Mouse (Mus musculus) bone marrow macrophage, adult 2 months (primary cell): Measurements from ENCODE around the gene Exd2. TPM values are rescaled to one million over a fixed set of nuclear protein-coding genes. Genes with fewer than 3 reads are reported as not detected.

Experiments
- H3K27ac ChIP-seq: 2 replicates; pipeline ENCODE4 v1.5.1; 2012; ENCODE audit warnings: low read depth, low read length; ENCODE audit not compliant: insufficient read depth
- H3K4me1 ChIP-seq: 2 replicates; pipeline ENCODE4 v1.6.1; 2012; ENCODE audit warnings: low read length; ENCODE audit not compliant: control insufficient read depth, insufficient read depth
- H3K4me3 ChIP-seq: 2 replicates; pipeline ENCODE4 v1.5.1; 2012; ENCODE audit warnings: mild to moderate bottlenecking, low read length, moderate library complexity; ENCODE audit not compliant: insufficient read depth
- CTCF ChIP-seq: IDR thresholded peaks from 2 replicates; pipeline ENCODE4 v1.5.1; 2012; ENCODE audit warnings: low read depth, mild to moderate bottlenecking, low read length, moderate library complexity
- POLR2A ChIP-seq: IDR thresholded peaks from 2 replicates; pipeline ENCODE4 v1.6.1; 2012; ENCODE audit warnings: mild to moderate bottlenecking, low read depth, low read length, borderline replicate concordance
- polyA plus RNA-seq: library from polyadenylated mRNA; stranded (reverse); fragments of >200 nt; gene quantifications from 2 replicates; pipeline ENCODE4 v1.2.4, GENCODE M21; 2012; ENCODE audit not compliant: missing spikeins, insufficient read depth, insufficient read length

The Exd2 gene
- polyA plus RNA-seq = 14.5 and 15.8 TPM in 2 replicates

- TF ChIP-seq POLR2A (no peak), CTCF (no peak)
- Histone ChIP-seq H3K4me1 (no peaks in the 10 kb centered on the region; the same call in 1 of the 2 replicates), H3K4me3 (peak within 1 kb of the TSS; percentile 82), H3K27ac (peak within 1 kb of the TSS; percentile 41)
These were observed at the start of gene Exd2 for GRCm38 (mm10) chr12:80462942-80463651. Exd2 (plus strand) TSS chr12:80463095.

- no peak for TF ChIP-seq CTCF
- TF ChIP-seq POLR2A = no peak
- H3K27ac ChIP-seq = no peak overlapping the region
- no peaks in the 10 kb centered on the region for H3K4me1 ChIP-seq
- H3K4me3 ChIP-seq = no peak overlapping the region
These were observed 47.8 kb upstream of the Exd2 start for GRCm38 (mm10) chr12:80415100-80415499.

- H3K27ac ChIP-seq = no peak overlapping the region
- no peak overlapping the region for H3K4me3 ChIP-seq
- TF ChIP-seq POLR2A (no peak), CTCF (no peak)
- H3K4me1 ChIP-seq = no peaks in the 10 kb centered on the region
These were observed 35.2 kb upstream of the Exd2 start for GRCm38 (mm10) chr12:80427683-80428082.

- Histone ChIP-seq H3K4me1 (peaks cover 12% of the 10 kb centered on the region), H3K27ac (no peak overlapping the region), H3K4me3 (no peak overlapping the region)
- TF ChIP-seq CTCF (no peak), POLR2A (no peak)
These were observed 29.6 kb upstream of the Exd2 start for GRCm38 (mm10) chr12:80433266-80433665.

- TF ChIP-seq CTCF (no peak), POLR2A (no peak)
- no peak overlapping the region for H3K27ac ChIP-seq
These were observed 28.3 kb upstream of the Exd2 start for GRCm38 (mm10) chr12:80434601-80434960.

GRCm38 (mm10) chr12:80434961-80435691 lies 27.8 kb upstream of the Exd2 start:
- no peak for TF ChIP-seq CTCF
- no peak for TF ChIP-seq POLR2A

More at GRCm38 (mm10) chr12:80434601-80434960, 28.3 kb upstream of the Exd2 start:
- Histone ChIP-seq H3K4me1 (peaks cover 12% of the 10 kb centered on the region), H3K4me3 (peak overlapping the region; percentile 69)

GRCm38 (mm10) chr12:80435887-80436286 lies 27.0 kb upstream of the Exd2 start:
- Histone ChIP-seq H3K4me1 (peaks cover 12% of the 10 kb centered on the region), H3K27ac (peak overlapping the region; percentile 62), H3K4me3 (peak overlapping the region; percentile 69)
- TF ChIP-seq POLR2A (no peak), CTCF (no peak)

More at GRCm38 (mm10) chr12:80434961-80435691, 27.8 kb upstream of the Exd2 start:
- peak overlapping the region; percentile 69 for H3K4me3 ChIP-seq
- peaks cover 12% of the 10 kb centered on the region for H3K4me1 ChIP-seq
- H3K27ac ChIP-seq = peak overlapping the region; percentile 62

- TF ChIP-seq POLR2A = no peak
- TF ChIP-seq CTCF = no peak
- peaks cover 12% of the 10 kb centered on the region for H3K4me1 ChIP-seq
- peak within 1 kb of the TSS; percentile 69 for H3K4me3 ChIP-seq
- H3K27ac ChIP-seq = peak within 1 kb of the TSS; percentile 81
These were observed 26.4 kb upstream of the Exd2 start, which contains the start of gene Dcaf5 for GRCm38 (mm10) chr12:80436336-80436976. Dcaf5 (minus strand) TSS chr12:80436601.

GRCm38 (mm10) chr12:80437051-80437675 lies 25.7 kb upstream of the Exd2 start:
- Histone ChIP-seq H3K27ac (peak overlapping the region; percentile 81), H3K4me3 (peak overlapping the region; percentile 69), H3K4me1 (peaks cover 12% of the 10 kb centered on the region)
- TF ChIP-seq CTCF (no peak), POLR2A (no peak)
